ENCODE assay signal across 9 mouse cellular contexts in the genomic region with DNA sequence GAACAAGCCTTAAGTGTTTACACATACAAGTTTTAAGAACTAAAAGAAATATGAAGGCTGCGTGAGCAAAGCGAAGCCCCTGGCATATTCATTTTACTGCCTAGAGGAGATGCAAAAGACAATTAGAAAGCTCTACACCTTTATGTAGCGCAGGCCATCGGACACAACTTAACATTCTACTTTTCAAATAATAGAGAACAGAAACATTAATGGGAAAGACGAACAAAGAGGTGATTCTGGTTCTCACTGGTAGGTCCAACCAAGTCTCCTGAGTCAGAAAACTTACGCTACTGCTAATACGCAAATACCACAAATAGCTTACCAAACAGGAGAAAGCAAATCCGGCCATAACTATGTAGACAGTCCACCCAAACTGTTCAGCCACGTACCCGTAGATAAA. TPM values are rescaled to one million over a fixed set of nuclear protein-coding genes. Genes with fewer than 3 reads are reported as not detected.
DNase-seq lines count a peak whose midpoint lies in the region; ATAC-seq and TF ChIP-seq lines count a peak whose summit lies in the region.
"Had no signal": no experiment of that assay in that cellular context is flagged by ENCODE, and none has a peak within 500 bp of the region (broad histone marks: within the 10 kb centered on the region; RNA-seq: fewer than 3 reads in every experiment).

No protein-coding gene starts in this region.

- no peaks in the 10 kb centered on the region for H3K27me3 ChIP-seq in kidney, embryonic 16.5 days (ENCODE audit: insufficient read depth, low read length)
- no peaks in the 10 kb centered on the region for H3K27me3 ChIP-seq in hindbrain, postnatal 0 days (ENCODE audit: insufficient read depth, low read length)
- no peaks in the 10 kb centered on the region for H3K27me3 ChIP-seq in midbrain, postnatal 0 days (ENCODE audit: insufficient read depth, low read length)

- peaks cover 16% of the 10 kb centered on the region; the same call in 1 of the 2 replicates for H3K4me1 ChIP-seq in kidney, embryonic 16.5 days (ENCODE audit: insufficient read depth, low read length)
- no peaks in the 10 kb centered on the region for H3K4me1 ChIP-seq in cortical plate, adult 2 months (ENCODE audit: control insufficient read depth, insufficient read depth, low read length)
- H3K4me1 ChIP-seq in hindbrain, postnatal 0 days (ENCODE audit: insufficient read depth, low read length): peaks cover 4% of the 10 kb centered on the region
- 0 out of 2 replicates have a peak, but pooled peaks cover 3% of the 10 kb centered on the region for H3K4me1 ChIP-seq in midbrain, postnatal 0 days (ENCODE audit: insufficient read depth, low read length)

- TF ChIP-seq POLR2A in cortical plate, adult 2 months (IDR thresholded peaks at IDR 0.05; ENCODE audit: extremely low read depth, insufficient read depth, low read length): no peak

- peak overlapping the region; percentile 98; the same call in 1 of the 2 replicates for H3K27ac ChIP-seq in kidney, embryonic 16.5 days (ENCODE audit: low read length)
- no peak overlapping the region for H3K27ac ChIP-seq in cortical plate, adult 2 months (ENCODE audit: insufficient read depth, low read length)
- H3K27ac ChIP-seq in hindbrain, postnatal 0 days: no peak overlapping the region
- H3K27ac ChIP-seq in midbrain, postnatal 0 days (ENCODE audit: low read depth, low read length): no peak overlapping the region

- H3K9me3 ChIP-seq in kidney, embryonic 16.5 days (ENCODE audit: low read length): no peaks in the 10 kb centered on the region
- no peaks in the 10 kb centered on the region for H3K9me3 ChIP-seq in hindbrain, postnatal 0 days (ENCODE audit: low read length)
- no peaks in the 10 kb centered on the region for H3K9me3 ChIP-seq in midbrain, postnatal 0 days (ENCODE audit: low read length)

- ATAC-seq in kidney, embryonic 16.5 days (ENCODE audit: low FRiP score, low TSS enrichment): no peak
- no peak for ATAC-seq in hindbrain, postnatal 0 days
- no peak for ATAC-seq in midbrain, postnatal 0 days (ENCODE audit: low FRiP score)

- no peak for DNase-seq in kidney, adult 18-20 months
- no peak for DNase-seq in hindbrain, postnatal 0 days (ENCODE audit: low spot score)
- no peak for DNase-seq in midbrain, postnatal 0 days (ENCODE audit: low spot score)
- no peak for DNase-seq in embryo, embryonic 10 days (ENCODE audit: low spot score)
- no peak for DNase-seq in frontal cortex, postnatal 25 days (ENCODE audit: low spot score in 2 of 2)
- DNase-seq in kidney, adult 9 months: no peak
- DNase-seq: retina, postnatal 1 day had no signal

- H3K4me2 ChIP-seq in kidney, embryonic 16.5 days (replicated peaks; ENCODE audit: low read depth, low read length): peak overlapping the region; percentile 55
- H3K4me2 ChIP-seq in hindbrain, postnatal 0 days (ENCODE audit: low read depth, low read length): peak overlapping the region; percentile 69
- H3K4me2 ChIP-seq in midbrain, postnatal 0 days (ENCODE audit: low read depth, low read length, poor library complexity, severe bottlenecking): peak overlapping the region; percentile 53

- TF ChIP-seq CTCF in cortical plate, adult 2 months (IDR thresholded peaks at IDR 0.05; ENCODE audit: extremely low read depth, insufficient read depth, low read length): no peak
- no peak for TF ChIP-seq CTCF in hindbrain, postnatal 0 days (IDR thresholded peaks at IDR 0.05; ENCODE audit: low read depth)
- TF ChIP-seq CTCF in midbrain, postnatal 0 days (IDR thresholded peaks at IDR 0.05): no peak

- peak overlapping the region; percentile 98 for H3K4me3 ChIP-seq in kidney, embryonic 16.5 days (ENCODE audit: low read length)
- peak overlapping the region; percentile 78; the same call in 1 of the 2 replicates for H3K4me3 ChIP-seq in cortical plate, adult 2 months (ENCODE audit: insufficient read depth, low read length)
- H3K4me3 ChIP-seq in hindbrain, postnatal 0 days (ENCODE audit: low read length): peak overlapping the region; percentile 95
- H3K4me3 ChIP-seq in midbrain, postnatal 0 days (ENCODE audit: low read depth, low read length): peak overlapping the region; percentile 79

- 55% methylated on average over 10 of the region's 10 CpGs for WGBS in kidney, embryonic 16.5 days
- 66% methylated on average over 10 of the region's 10 CpGs for WGBS in hindbrain, postnatal 0 days
- WGBS in midbrain, postnatal 0 days: 67% methylated on average over 10 of the region's 10 CpGs

- peak overlapping the region; percentile 96 for H3K9ac ChIP-seq in kidney, embryonic 16.5 days (replicated peaks; ENCODE audit: low read length)
- peak overlapping the region; percentile 93 for H3K9ac ChIP-seq in hindbrain, postnatal 0 days (replicated peaks; ENCODE audit: low read length)
- H3K9ac ChIP-seq in midbrain, postnatal 0 days (replicated peaks; ENCODE audit: low read length, poor library complexity, severe bottlenecking): peak overlapping the region; percentile 83; the same call in 1 of the 2 replicates

- peaks cover 6% of the 10 kb centered on the region; the same call in 1 of the 2 replicates for H3K36me3 ChIP-seq in kidney, embryonic 16.5 days (ENCODE audit: insufficient read depth, low read length)
- H3K36me3 ChIP-seq in hindbrain, postnatal 0 days (ENCODE audit: insufficient read depth, low read length): peaks cover 5% of the 10 kb centered on the region; the same call in 1 of the 2 replicates
- H3K36me3 ChIP-seq in midbrain, postnatal 0 days (ENCODE audit: insufficient read depth, low read length): no peaks in the 10 kb centered on the region

RNA-seq across cellular contexts. Expression of gene Glt8d1, which starts 0.8 kb away (rescaled TPM):
- 68.8 and 72.7 TPM in 2 replicates for polyA plus RNA-seq in kidney, embryonic 16.5 days (2015; fragmentation: Nextera tagmentation; extraction: Ambion mirVana)
- polyA plus RNA-seq in cortical plate, adult 2 months (2012; rRNA removed): 93.9 and 94.9 TPM in 2 replicates
- 34.2 and 42.1 TPM in 2 replicates for total RNA-seq in hindbrain, postnatal 0 days (2014; rRNA removed)
- 43.2 and 47.3 TPM in 2 replicates for polyA plus RNA-seq in hindbrain, postnatal 0 days (2015; fragmentation: Nextera tagmentation; extraction: Ambion mirVana)
- total RNA-seq in midbrain, postnatal 0 days (2014; rRNA removed): 39.2 and 51.3 TPM in 2 replicates
- 42.9 and 49.6 TPM in 2 replicates for polyA plus RNA-seq in midbrain, postnatal 0 days (2015; fragmentation: Nextera tagmentation; extraction: Ambion mirVana)

RNA-seq across cellular contexts. Expression of gene Spcs1, which starts 1.1 kb away (rescaled TPM):
- polyA plus RNA-seq in kidney, embryonic 16.5 days (2015; fragmentation: Nextera tagmentation; extraction: Ambion mirVana): 372 and 375 TPM in 2 replicates
- polyA plus RNA-seq in cortical plate, adult 2 months (2012; rRNA removed): 251 and 272 TPM in 2 replicates
- 226 and 285 TPM in 2 replicates for total RNA-seq in hindbrain, postnatal 0 days (2014; rRNA removed)
- 426 and 442 TPM in 2 replicates for polyA plus RNA-seq in hindbrain, postnatal 0 days (2015; fragmentation: Nextera tagmentation; extraction: Ambion mirVana)
- 244 and 256 TPM in 2 replicates for total RNA-seq in midbrain, postnatal 0 days (2014; rRNA removed)
- 408 and 415 TPM in 2 replicates for polyA plus RNA-seq in midbrain, postnatal 0 days (2015; fragmentation: Nextera tagmentation; extraction: Ambion mirVana)

RNA-seq across cellular contexts. Expression of gene Pbrm1, which starts 18.6 kb away (rescaled TPM):
- polyA plus RNA-seq in kidney, embryonic 16.5 days (2015; fragmentation: Nextera tagmentation; extraction: Ambion mirVana): 126 and 128 TPM in 2 replicates
- polyA plus RNA-seq in cortical plate, adult 2 months (2012; rRNA removed): 15.5 and 17.0 TPM in 2 replicates
- 43.2 and 43.4 TPM in 2 replicates for total RNA-seq in hindbrain, postnatal 0 days (2014; rRNA removed)
- 80.2 and 83.8 TPM in 2 replicates for polyA plus RNA-seq in hindbrain, postnatal 0 days (2015; fragmentation: Nextera tagmentation; extraction: Ambion mirVana)
- 51.2 and 81.5 TPM in 2 replicates for total RNA-seq in midbrain, postnatal 0 days (2014; rRNA removed)
- 71.3 and 84.8 TPM in 2 replicates for polyA plus RNA-seq in midbrain, postnatal 0 days (2015; fragmentation: Nextera tagmentation; extraction: Ambion mirVana)

RNA-seq across cellular contexts. Expression of gene Gnl3, which starts 18.6 kb away (rescaled TPM):
- 107 and 116 TPM in 2 replicates for polyA plus RNA-seq in kidney, embryonic 16.5 days (2015; fragmentation: Nextera tagmentation; extraction: Ambion mirVana)
- polyA plus RNA-seq in cortical plate, adult 2 months (2012; rRNA removed): 55.6 and 57.8 TPM in 2 replicates
- 26.6 and 28.4 TPM in 2 replicates for total RNA-seq in hindbrain, postnatal 0 days (2014; rRNA removed)
- polyA plus RNA-seq in hindbrain, postnatal 0 days (2015; fragmentation: Nextera tagmentation; extraction: Ambion mirVana): 63.9 and 66.3 TPM in 2 replicates
- 37.8 and 42.8 TPM in 2 replicates for total RNA-seq in midbrain, postnatal 0 days (2014; rRNA removed)
- 57.7 and 70.5 TPM in 2 replicates for polyA plus RNA-seq in midbrain, postnatal 0 days (2015; fragmentation: Nextera tagmentation; extraction: Ambion mirVana)

RNA-seq across cellular contexts. Expression of gene Nek4, which starts 49.2 kb away (rescaled TPM):
- 15.0 and 18.9 TPM in 2 replicates for polyA plus RNA-seq in kidney, embryonic 16.5 days (2015; fragmentation: Nextera tagmentation; extraction: Ambion mirVana)
- polyA plus RNA-seq in cortical plate, adult 2 months (2012; rRNA removed): 13.3 and 14.2 TPM in 2 replicates
- 8.4 and 13.3 TPM in 2 replicates for total RNA-seq in hindbrain, postnatal 0 days (2014; rRNA removed)
- 11.8 and 12.8 TPM in 2 replicates for polyA plus RNA-seq in hindbrain, postnatal 0 days (2015; fragmentation: Nextera tagmentation; extraction: Ambion mirVana)
- 15.6 and 17.7 TPM in 2 replicates for total RNA-seq in midbrain, postnatal 0 days (2014; rRNA removed)
- polyA plus RNA-seq in midbrain, postnatal 0 days (2015; fragmentation: Nextera tagmentation; extraction: Ambion mirVana): 12.8 and 13.8 TPM in 2 replicates
